Mouse (Mus musculus): ENCODE data around the gene Slc12a6.

- TF ChIP-seq MAFK (IDR thresholded peaks at IDR 0.05; ENCODE audit: insufficient read depth, low read depth, low read length) (no peak), CHD2 (IDR thresholded peaks at IDR 0.05; ENCODE audit: low read depth, low read length) (no peak), ZNF384 (IDR thresholded peaks at IDR 0.05; ENCODE audit: low read depth, low read length) (no peak), HCFC1 (IDR thresholded peaks at IDR 0.05; ENCODE audit: borderline replicate concordance, insufficient read depth, low read length) (no peak), ZC3H11A (IDR thresholded peaks at IDR 0.05; ENCODE audit: borderline replicate concordance, low read depth, low read length) (no peak)
Observed at GRCm38 (mm10) chr2:112308671-112309070, 43.0 kb downstream of the Slc12a6 start.

All from ES-E14 (cell line).